Mouse (Mus musculus): ENCODE measurements around the gene A630001G21Rik.

Gene A630001G21Rik

GRCm38 (mm10) chr1:85735463-85736123 lies 42.9 kb downstream of the A630001G21Rik start:
- no peak for ATAC-seq (ENCODE audit: low TSS enrichment)

GRCm38 (mm10) chr1:85734511-85734910 lies 43.9 kb downstream of the A630001G21Rik start:
- no peak for ATAC-seq (ENCODE audit: low TSS enrichment)

- no peak for ATAC-seq (ENCODE audit: low TSS enrichment)
These were observed 45.9 kb downstream of the A630001G21Rik start for GRCm38 (mm10) chr1:85732581-85732980.

- ATAC-seq (ENCODE audit: low TSS enrichment): no peak
These were observed 48.0 kb downstream of the A630001G21Rik start for GRCm38 (mm10) chr1:85730471-85730870.

GRCm38 (mm10) chr1:85720220-85720893 lies 58.1 kb downstream of the A630001G21Rik start:
- ATAC-seq (ENCODE audit: low TSS enrichment): no peak

GRCm38 (mm10) chr1:85719049-85719448 lies 59.4 kb downstream of the A630001G21Rik start:
- ATAC-seq (ENCODE audit: low TSS enrichment): no peak

- ATAC-seq (ENCODE audit: low TSS enrichment): no peak
These were observed 61.9 kb downstream of the A630001G21Rik start for GRCm38 (mm10) chr1:85716447-85717027.

GRCm38 (mm10) chr1:85714501-85714900 lies 63.9 kb downstream of the A630001G21Rik start:
- ATAC-seq (ENCODE audit: low TSS enrichment): no peak

GRCm38 (mm10) chr1:85706754-85707153 lies 71.7 kb downstream of the A630001G21Rik start:
- no peak for ATAC-seq (ENCODE audit: low TSS enrichment)

GRCm38 (mm10) chr1:85705552-85705951 lies 72.9 kb downstream of the A630001G21Rik start:
- no peak for ATAC-seq (ENCODE audit: low TSS enrichment)

GRCm38 (mm10) chr1:85703245-85704186 lies 74.9 kb downstream of the A630001G21Rik start:
- ATAC-seq (ENCODE audit: low TSS enrichment): peak; percentile 96

- ATAC-seq (ENCODE audit: low TSS enrichment): no peak
These were observed 75.9 kb downstream of the A630001G21Rik start for GRCm38 (mm10) chr1:85702531-85702930.

GRCm38 (mm10) chr1:85697721-85698493 lies 80.5 kb downstream of the A630001G21Rik start:
- no peak for ATAC-seq (ENCODE audit: low TSS enrichment)

- no peak for ATAC-seq (ENCODE audit: low TSS enrichment)
These were observed 82.8 kb downstream of the A630001G21Rik start for GRCm38 (mm10) chr1:85695646-85696045.

- no peak for ATAC-seq (ENCODE audit: low TSS enrichment)
These were observed 85.2 kb downstream of the A630001G21Rik start for GRCm38 (mm10) chr1:85693280-85693679.

- ATAC-seq (ENCODE audit: low TSS enrichment): no peak
These were observed 86.2 kb downstream of the A630001G21Rik start for GRCm38 (mm10) chr1:85692281-85692680.

GRCm38 (mm10) chr1:85690544-85690943 lies 87.9 kb downstream of the A630001G21Rik start:
- ATAC-seq (ENCODE audit: low TSS enrichment): no peak

- no peak for ATAC-seq (ENCODE audit: low TSS enrichment)
These were observed 91.1 kb downstream of the A630001G21Rik start for GRCm38 (mm10) chr1:85687346-85687745.

GRCm38 (mm10) chr1:85686666-85687065 lies 91.8 kb downstream of the A630001G21Rik start:
- ATAC-seq (ENCODE audit: low TSS enrichment): no peak

GRCm38 (mm10) chr1:85680226-85680625 lies 98.2 kb downstream of the A630001G21Rik start:
- no peak for ATAC-seq (ENCODE audit: low TSS enrichment)

Data from frontal cortex, adult (tissue).